Mouse (Mus musculus) left cerebral cortex, postnatal 10 days (tissue): Measurements from ENCODE around the gene Ypel5. TPM values are rescaled to one million over a fixed set of nuclear protein-coding genes. Genes with fewer than 3 reads are reported as not detected.

ENCODE experiments used
- DNase-seq, 2 experiments: peaks; one replicate each; pipeline ENCODE4 v3.0.0; 2021 to 2022; ENCODE audit warnings: low spot score in 2 of 2, mixed read lengths in 1 of 2; ENCODE audit errors: extremely low spot score in 1 of 2
- intact Hi-C: fragments of 180-260 bp; cut with DNase I; formaldehyde crosslinking; loops from one replicate; pipeline ENCODE4 v1.15.1; 2025
- total RNA-seq, 2 experiments: library from RNA; stranded (reverse); gene quantifications; 2 replicates each; pipeline ENCODE4 v1.2.3; 2021

The Ypel5 gene
- total RNA-seq, 2 experiments from 2014 or later: 49.3 to 53.5 TPM

DNA sequence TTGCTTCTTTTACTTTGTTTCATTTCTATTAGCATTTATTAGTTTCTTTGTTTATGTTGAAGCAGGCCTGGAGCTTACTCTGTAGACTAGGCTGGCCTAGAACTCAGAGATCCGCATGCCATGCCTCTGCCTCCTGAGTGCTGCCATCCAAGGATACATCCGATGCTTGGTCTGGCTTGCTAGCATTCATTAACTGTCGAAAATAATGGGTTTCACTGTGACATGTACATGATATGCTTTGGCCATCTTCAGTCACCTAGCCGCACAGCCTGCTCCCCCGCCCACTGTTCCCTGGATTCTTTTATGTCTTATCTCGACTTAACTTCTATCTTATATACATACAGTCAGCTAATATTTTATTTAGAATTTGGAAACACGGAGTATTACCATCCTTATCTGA is 60.8 kb downstream of the Ypel5 start:
- no peak for DNase-seq
- intact Hi-C loops: no loop called here

DNA sequence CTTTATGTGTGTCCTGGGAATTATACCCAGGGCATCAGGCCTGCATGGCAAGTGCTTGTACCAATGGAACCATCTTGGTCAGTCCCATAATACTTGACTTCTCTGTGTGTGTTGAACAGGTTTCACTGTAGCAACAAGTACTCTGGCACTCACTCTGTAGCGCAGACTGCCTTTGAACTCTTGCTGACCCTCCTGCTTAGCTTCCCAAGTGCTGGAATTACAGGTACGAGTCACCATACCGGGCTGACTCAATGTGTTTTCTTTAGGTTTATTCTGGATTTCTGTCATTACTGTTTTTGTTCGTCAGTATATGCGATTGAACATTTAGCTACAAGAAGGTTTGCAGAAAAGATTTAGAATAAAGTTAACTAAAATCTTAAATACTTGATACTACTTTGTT is 61.7 kb downstream of the Ypel5 start:
- intact Hi-C loops: no loop called here
- no peak for DNase-seq

DNA sequence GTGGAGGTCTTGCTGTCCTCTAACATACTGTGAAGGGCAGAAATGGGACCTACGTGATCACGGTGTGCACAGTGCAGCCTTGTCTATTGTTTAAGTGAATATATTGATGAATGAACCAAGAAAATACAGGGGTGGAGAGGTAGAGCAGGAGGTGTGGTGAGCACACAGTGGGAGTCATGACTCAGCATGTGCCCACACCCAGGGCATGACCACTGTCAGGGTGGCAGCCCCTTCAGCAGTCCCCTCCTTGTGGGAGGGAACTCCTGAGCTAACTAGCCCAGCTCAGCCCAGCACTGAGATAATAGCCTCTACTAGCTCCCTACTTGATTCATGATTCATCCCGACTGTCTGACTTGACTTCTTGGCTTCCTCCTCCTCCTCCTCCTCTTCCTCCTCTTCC is 62.5 kb downstream of the Ypel5 start:
- DNase-seq: no peak
- intact Hi-C loops: no loop called here

Other genes with a start within 250 kb of the Ypel5 start
- gene Alk, start 231.8 kb upstream of the Ypel5 start, total RNA-seq: 1 to 10 TPM; 8.3 to 9.1 TPM
- gene Lbh, start 81.9 kb downstream of the Ypel5 start, total RNA-seq: 10 to 100 TPM; 43.7 to 46.9 TPM